In genomic region chr11:53448529-53448928, GRCm38 (mm10) we compare ENCODE assay signal across 14 mouse cellular contexts. TPM values are rescaled to one million over a fixed set of nuclear protein-coding genes. Genes with fewer than 3 reads are reported as not detected.
DNase-seq lines count a peak whose midpoint lies in the region; ATAC-seq lines count a peak whose summit lies in the region.
"Had no signal": no experiment of that assay in that cellular context is flagged by ENCODE, and none has a peak within 500 bp of the region (broad histone marks: within the 10 kb centered on the region; RNA-seq: fewer than 3 reads in every experiment).

No protein-coding gene starts in this region.

- ATAC-seq in forebrain, embryonic 13.5 days = no peak
- ATAC-seq: forebrain, embryonic 14.5 days had no signal

- DNase-seq in kidney, adult 8-10 months = peak; percentile 75 to 93
- DNase-seq in kidney, postnatal 4 days = no peak
- DNase-seq in brain, adult 2 months (ENCODE audit: low read depth, low spot score) = peak; percentile 90
- peak; percentile 98 for DNase-seq in cerebellum, postnatal 25 days
- peak; percentile 68 to 72 for DNase-seq in heart, postnatal 36 days
- DNase-seq in lung, adult 18-20 months = no peak
- no peak for DNase-seq in layer of hippocampus, postnatal 10 days (ENCODE audit: low spot score in 2 of 2)
- DNase-seq: liver, embryonic 13.5 days; thymus, adult 18-20 months had no signal

- H3K9me3 ChIP-seq in forebrain, embryonic 13.5 days (replicated peaks) = no peaks in the 10 kb centered on the region
- H3K9me3 ChIP-seq: hindbrain, embryonic 15.5 days; liver, embryonic 13.5 days had no signal

- WGBS in forebrain, embryonic 13.5 days = 95% methylated on average over 1 of the region's 1 CpGs

- H3K27ac ChIP-seq in forebrain, embryonic 13.5 days = no peak overlapping the region
- H3K27ac ChIP-seq: hindbrain, embryonic 15.5 days; liver, embryonic 13.5 days had no signal

- H3K27me3 ChIP-seq in forebrain, embryonic 13.5 days = no peaks in the 10 kb centered on the region
- H3K27me3 ChIP-seq: hindbrain, embryonic 15.5 days had no signal

- H3K4me1 ChIP-seq in forebrain, embryonic 13.5 days = no peaks in the 10 kb centered on the region
- H3K4me1 ChIP-seq: hindbrain, embryonic 15.5 days had no signal

- H3K9ac ChIP-seq in forebrain, embryonic 13.5 days = no peak overlapping the region
- H3K9ac ChIP-seq: hindbrain, embryonic 15.5 days; liver, embryonic 13.5 days had no signal

- no peak overlapping the region for H3K4me2 ChIP-seq in forebrain, embryonic 13.5 days
- H3K4me2 ChIP-seq: hindbrain, embryonic 15.5 days; liver, embryonic 13.5 days had no signal

- intact Hi-C loops in heart, postnatal 36 days (cut with DNase I) = no loop called here

- no peak overlapping the region for H3K4me3 ChIP-seq in forebrain, embryonic 13.5 days
- H3K4me3 ChIP-seq: hindbrain, embryonic 15.5 days; liver, embryonic 13.5 days had no signal

- no peaks in the 10 kb centered on the region for H3K36me3 ChIP-seq in forebrain, embryonic 13.5 days (ENCODE audit: poor library complexity, severe bottlenecking)
- H3K36me3 ChIP-seq: hindbrain, embryonic 15.5 days; liver, embryonic 13.5 days had no signal

RNA-seq across cellular contexts. Expression of gene Gm10447, which starts 8.4 kb away (rescaled TPM):
- total RNA-seq in heart, postnatal 36 days (2021) = not detected
- polyA plus RNA-seq in forebrain, embryonic 13.5 days (2015; fragmentation: Nextera tagmentation; extraction: Ambion mirVana) = not detected in 2 replicates
- total RNA-seq in layer of hippocampus, postnatal 10 days (2021) = under 1 TPM in 1 of 2 experiments, not detected in 1; 0.21 TPM
- total RNA-seq: megakaryocyte progenitor cell, adult 5-6 weeks had no signal
- polyA plus RNA-seq: forebrain, embryonic 14.5 days; hindbrain, embryonic 15.5 days had no signal

RNA-seq across cellular contexts. Expression of gene Shroom1, which starts 8.5 kb away (rescaled TPM):
- under 1 TPM; 0.39 to 0.76 TPM for total RNA-seq in heart, postnatal 36 days (2021)
- polyA plus RNA-seq in forebrain, embryonic 13.5 days (2015; fragmentation: Nextera tagmentation; extraction: Ambion mirVana) = 1.2 and 1.3 TPM in 2 replicates
- 1 to 10 TPM; 3.1 to 3.2 TPM for total RNA-seq in layer of hippocampus, postnatal 10 days (2021)

RNA-seq across cellular contexts. Expression of gene Gdf9, which starts 17.7 kb away (rescaled TPM):
- total RNA-seq in heart, postnatal 36 days (2021) = under 1 TPM; 0.19 to 0.39 TPM
- 2.1 and 2.7 TPM in 2 replicates for polyA plus RNA-seq in forebrain, embryonic 13.5 days (2015; fragmentation: Nextera tagmentation; extraction: Ambion mirVana)
- 1 to 10 TPM in 1 of 2 experiments, under 1 TPM in 1; 0.67 to 1.2 TPM for total RNA-seq in layer of hippocampus, postnatal 10 days (2021)

RNA-seq across cellular contexts. Expression of gene Uqcrq, which starts 17.9 kb away (rescaled TPM):
- total RNA-seq in heart, postnatal 36 days (2021) = 1,000 to 10,000 TPM; 2,773 to 2,928 TPM
- polyA plus RNA-seq in forebrain, embryonic 13.5 days (2015; fragmentation: Nextera tagmentation; extraction: Ambion mirVana) = 677 and 698 TPM in 2 replicates
- total RNA-seq in layer of hippocampus, postnatal 10 days (2021) = 100 to 1,000 TPM; 522 to 555 TPM

RNA-seq across cellular contexts. Expression of gene Gm9837, which starts 21.8 kb away (rescaled TPM):
- not detected for total RNA-seq in heart, postnatal 36 days (2021)
- not detected in 2 replicates for polyA plus RNA-seq in forebrain, embryonic 13.5 days (2015; fragmentation: Nextera tagmentation; extraction: Ambion mirVana)
- total RNA-seq in layer of hippocampus, postnatal 10 days (2021) = under 1 TPM in 1 of 2 experiments, not detected in 1; 0.53 TPM
- total RNA-seq: layer of hippocampus, postnatal 14 days; megakaryocyte progenitor cell, adult 5-6 weeks had no signal
- polyA plus RNA-seq: forebrain, embryonic 14.5 days; hindbrain, embryonic 15.5 days; liver, embryonic 13.5 days had no signal

Comparison
In these comparisons a context has a peak if more than half of its experiments do, and no peak if none do; other contexts are left out.
1. DNase-seq: peak in kidney, adult 8-10 months (2 of 2), brain, adult 2 months (single experiment), cerebellum, postnatal 25 days (2 of 2) and heart, postnatal 36 days (2 of 2); none in kidney, postnatal 4 days (0 of 2), lung, adult 18-20 months (0 of 2) and layer of hippocampus, postnatal 10 days (0 of 2).